Mouse (Mus musculus) embryonic facial prominence, embryonic 15.5 days (tissue): ENCODE data around the gene Them7. TPM values are rescaled to one million over a fixed set of nuclear protein-coding genes. Genes with fewer than 3 reads are reported as not detected.
A peak's percentile ranks its signal among the peaks of the same experiment; 100 is the strongest.

Experiments
- ATAC-seq: fragments of 200-750 bp; cut with Nextera tagmentation; 2 replicates; pipeline ENCODE4 v1.8.0; 2017; ENCODE audit warnings: low read depth, moderate TSS enrichment; ENCODE audit not compliant: insufficient number of reproducible peaks, low FRiP score, low TSS enrichment
- H3K27ac ChIP-seq: fragments of 300-500 bp; sonication (generic); replicated peaks from 2 replicates; pipeline ENCODE4 v1.5.1; 2015; ENCODE audit warnings: mild to moderate bottlenecking, inconsistent platforms
- H3K27me3 ChIP-seq: fragments of 300-500 bp; sonication (generic); 2 replicates; pipeline ENCODE4 v1.6.1; 2015; ENCODE audit warnings: inconsistent platforms
- H3K36me3 ChIP-seq: fragments of 300-500 bp; sonication (generic); 2 replicates; pipeline ENCODE4 v1.6.1; 2015; ENCODE audit warnings: mild to moderate bottlenecking, inconsistent platforms
- H3K4me1 ChIP-seq: fragments of 300-500 bp; sonication (generic); 2 replicates; pipeline ENCODE4 v1.6.1; 2015; ENCODE audit warnings: inconsistent platforms
- H3K4me2 ChIP-seq: fragments of 300-500 bp; sonication (generic); replicated peaks from 2 replicates; pipeline ENCODE4 v1.6.1; 2015; ENCODE audit warnings: mild to moderate bottlenecking, inconsistent platforms
- H3K4me3 ChIP-seq: fragments of 300-500 bp; sonication (generic); replicated peaks from 2 replicates; pipeline ENCODE4 v1.5.1; 2015; ENCODE audit warnings: mild to moderate bottlenecking, inconsistent platforms
- H3K9ac ChIP-seq: fragments of 300-500 bp; sonication (generic); 2 replicates; pipeline ENCODE4 v1.6.1; 2015; ENCODE audit warnings: inconsistent platforms
- H3K9me3 ChIP-seq: fragments of 300-500 bp; sonication (generic); replicated peaks from 2 replicates; pipeline ENCODE4 v1.6.1; 2016; ENCODE audit warnings: inconsistent platforms
- WGBS: fragments of 180-500 bp; shearing (Covaris S2); methylation state at CpG from one replicate; pipeline ENCODE4 v1.1.7; 2015; 5-methylcytosine and 5-hydroxymethylcytosine counted together
- polyA plus RNA-seq: library from polyadenylated mRNA; unstranded; fragments of >200 nt; fragmentation: Nextera tagmentation; extraction: Ambion mirVana; gene quantifications from 2 replicates; pipeline ENCODE4 v1.2.1, GENCODE M21; 2015

Gene Them7
- polyA plus RNA-seq, 1 experiment from 2014 or later = 0.48 TPM

DNA sequence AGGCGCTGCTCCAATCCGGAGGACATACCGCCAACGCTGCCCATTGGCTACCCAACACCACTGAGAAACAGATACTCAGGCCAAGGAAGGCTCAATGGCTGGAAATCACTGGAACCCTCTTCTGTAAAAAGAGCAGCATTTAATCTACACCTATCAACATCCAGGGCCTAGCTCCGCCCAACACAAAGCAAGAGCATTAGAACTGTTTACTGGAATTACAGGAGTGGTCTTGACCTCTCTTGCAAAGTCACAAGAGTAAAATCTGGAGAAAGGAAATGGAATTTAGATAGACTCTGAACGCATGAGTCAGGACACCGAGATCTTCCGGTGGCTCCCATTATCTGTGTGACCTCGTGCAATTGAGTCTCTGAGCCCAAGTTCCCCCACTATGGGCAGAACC, 171.9 kb downstream of the Them7 start:
- Histone ChIP-seq H3K27me3 (no peaks in the 10 kb centered on the region), H3K27ac (no peak overlapping the region), H3K9ac (no peak overlapping the region), H3K36me3 (peaks cover 39% of the 10 kb centered on the region), H3K4me2 (no peak overlapping the region), H3K4me3 (no peak overlapping the region), H3K9me3 (no peaks in the 10 kb centered on the region), H3K4me1 (peaks cover 32% of the 10 kb centered on the region)
- ATAC-seq = no peak
- WGBS = 91% methylated on average over 9 of the region's 9 CpGs

DNA sequence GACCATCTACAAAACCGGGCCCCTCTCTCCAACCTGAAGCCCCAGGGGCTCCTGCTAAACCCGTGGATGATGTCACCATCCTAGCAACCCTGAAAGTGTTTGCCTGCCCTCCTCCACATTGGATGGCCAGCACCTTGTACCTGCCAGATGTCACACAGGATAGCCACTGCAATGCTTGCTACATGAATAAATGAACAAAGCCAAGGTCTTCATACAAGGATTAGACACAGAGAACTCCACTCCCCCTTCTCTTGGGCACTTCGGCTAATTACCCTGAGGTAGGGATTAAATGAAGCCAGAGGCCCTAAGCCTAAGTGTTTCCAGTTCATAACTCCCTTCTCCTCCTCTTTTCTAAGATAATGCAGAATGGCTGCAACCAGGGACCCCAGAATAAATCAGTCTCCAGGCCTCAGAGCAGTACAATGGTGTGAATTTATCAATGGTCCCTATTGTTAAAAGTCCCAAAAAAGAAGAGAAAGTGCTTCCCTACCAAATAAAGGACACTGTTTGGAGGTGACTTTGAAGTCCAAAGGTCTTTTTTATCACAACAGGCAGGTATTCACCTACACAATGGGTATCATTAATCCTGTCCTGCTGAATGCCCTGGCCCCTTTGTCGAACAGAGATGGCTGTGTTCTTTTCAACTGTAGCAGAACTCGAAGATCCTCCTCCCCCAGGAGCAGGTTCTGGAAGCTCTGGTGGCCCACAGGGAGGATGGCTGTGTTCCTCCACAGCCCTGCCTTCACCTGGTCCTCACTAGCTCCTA, 173.5 kb downstream of the Them7 start:
- H3K4me1 ChIP-seq = peaks cover 32% of the 10 kb centered on the region
- 0 out of 2 replicates have a peak overlapping the region, but pooled peaks have one; percentile 97 for H3K27ac ChIP-seq
- H3K36me3 ChIP-seq = peaks cover 25% of the 10 kb centered on the region
- H3K9me3 ChIP-seq = no peaks in the 10 kb centered on the region
- no peaks in the 10 kb centered on the region for H3K27me3 ChIP-seq
- H3K4me3 ChIP-seq = peak overlapping the region; percentile 75
- ATAC-seq = no peak
- 18% methylated on average over 5 of the region's 5 CpGs for WGBS
- H3K4me2 ChIP-seq = peak overlapping the region; percentile 58
- H3K9ac ChIP-seq = peak overlapping the region; percentile 88; the same call in 1 of the 2 replicates

GRCm38 (mm10) chr2:105398636-105399084, 174.5 kb downstream of the Them7 start:
- H3K36me3 ChIP-seq = peaks cover 15% of the 10 kb centered on the region

DNA sequence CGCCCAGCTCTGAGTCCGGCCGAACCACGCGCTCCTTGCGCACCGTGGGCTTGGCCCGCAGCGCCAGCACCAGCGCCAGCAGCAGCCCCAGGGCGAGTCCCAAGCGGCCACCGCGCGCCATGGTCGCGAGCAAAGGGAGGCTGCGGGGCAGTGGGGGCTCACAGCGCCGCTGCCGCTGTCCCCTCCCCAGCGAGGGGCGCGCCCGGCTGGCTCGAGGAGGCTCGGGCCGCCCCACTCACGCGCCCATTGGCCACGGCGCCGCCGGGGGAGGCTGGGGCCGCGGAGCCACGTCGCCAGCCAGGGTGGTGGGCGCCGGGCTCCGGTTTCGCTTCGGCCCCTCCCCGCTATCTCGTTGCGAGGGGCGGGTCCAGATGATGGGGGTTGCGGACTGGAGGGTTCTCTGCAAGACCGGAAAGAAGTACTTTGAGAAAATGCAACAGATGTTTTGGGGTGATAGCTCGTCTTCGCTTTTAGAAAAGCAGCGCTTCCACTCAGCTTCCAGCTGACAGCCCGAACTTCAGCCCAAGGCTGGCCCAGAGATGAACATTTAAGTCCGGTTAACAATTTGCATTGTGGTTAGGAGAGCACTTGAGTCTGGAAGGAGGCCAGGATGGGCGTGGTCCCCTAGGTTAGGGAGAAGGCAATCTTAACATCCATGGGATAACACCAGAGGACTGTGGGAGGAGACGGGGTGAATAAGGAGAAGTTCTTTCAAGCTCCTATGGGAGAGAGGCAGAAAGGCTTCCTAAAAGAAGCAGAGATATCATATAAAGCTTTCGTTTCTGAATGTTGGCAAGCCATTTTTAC, 175.2 kb downstream of the Them7 start, which contains the start of gene Rcn1:
Gene Rcn1, minus strand, starts transcription at position 235 of the 807 bp plus-strand sequence.
- H3K4me1 ChIP-seq = peaks cover 32% of the 10 kb centered on the region
- ATAC-seq = peak; percentile 96
- peak within 1 kb of the TSS; percentile 75 for H3K4me3 ChIP-seq
- H3K36me3 ChIP-seq = peaks cover 9% of the 10 kb centered on the region
- peak within 1 kb of the TSS; percentile 58 for H3K4me2 ChIP-seq
- peak within 1 kb of the TSS; percentile 88 for H3K9ac ChIP-seq
- H3K27ac ChIP-seq = peak within 1 kb of the TSS; percentile 97
- no peaks in the 10 kb centered on the region for H3K27me3 ChIP-seq
- WGBS = under 1% methylated on average over 56 of the region's 57 CpGs
- H3K9me3 ChIP-seq = no peaks in the 10 kb centered on the region

More at GRCm38 (mm10) chr2:105398636-105399084, 174.5 kb downstream of the Them7 start:
- H3K9me3 ChIP-seq = no peaks in the 10 kb centered on the region
- peaks cover 32% of the 10 kb centered on the region for H3K4me1 ChIP-seq
- no peaks in the 10 kb centered on the region for H3K27me3 ChIP-seq
- H3K27ac ChIP-seq = peak overlapping the region; percentile 97
- H3K4me2 ChIP-seq = peak overlapping the region; percentile 58
- peak; percentile 61 for ATAC-seq
- peak overlapping the region; percentile 75 for H3K4me3 ChIP-seq
- 0% methylated on average over 31 of the region's 31 CpGs for WGBS
- peak overlapping the region; percentile 88 for H3K9ac ChIP-seq

DNA sequence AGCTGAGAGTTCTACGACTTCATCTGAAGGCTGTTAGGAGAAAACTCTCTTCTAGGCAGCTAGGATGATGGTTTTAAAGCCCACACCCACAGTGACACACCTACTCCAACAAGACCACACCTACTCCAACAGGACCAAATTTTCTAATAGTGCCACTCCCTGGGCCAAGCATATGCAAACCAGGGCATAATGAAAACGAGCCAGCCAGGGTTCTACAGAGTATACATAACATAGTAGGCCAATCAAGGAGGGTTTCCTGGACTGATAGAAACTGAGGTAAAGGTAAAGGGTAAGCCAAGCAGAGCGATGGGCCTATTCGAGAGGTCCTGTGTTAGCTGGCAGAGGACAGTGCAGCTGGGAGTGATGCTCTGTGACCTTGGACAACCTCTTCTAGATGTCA, 176.4 kb downstream of the Them7 start:
- Histone ChIP-seq H3K4me3 (no peak overlapping the region), H3K36me3 (no peaks in the 10 kb centered on the region), H3K9ac (no peak overlapping the region), H3K4me2 (no peak overlapping the region), H3K9me3 (no peaks in the 10 kb centered on the region), H3K4me1 (peaks cover 28% of the 10 kb centered on the region), H3K27me3 (no peaks in the 10 kb centered on the region), H3K27ac (no peak overlapping the region)
- no peak for ATAC-seq
- 88% methylated on average over 4 of the region's 4 CpGs for WGBS

DNA sequence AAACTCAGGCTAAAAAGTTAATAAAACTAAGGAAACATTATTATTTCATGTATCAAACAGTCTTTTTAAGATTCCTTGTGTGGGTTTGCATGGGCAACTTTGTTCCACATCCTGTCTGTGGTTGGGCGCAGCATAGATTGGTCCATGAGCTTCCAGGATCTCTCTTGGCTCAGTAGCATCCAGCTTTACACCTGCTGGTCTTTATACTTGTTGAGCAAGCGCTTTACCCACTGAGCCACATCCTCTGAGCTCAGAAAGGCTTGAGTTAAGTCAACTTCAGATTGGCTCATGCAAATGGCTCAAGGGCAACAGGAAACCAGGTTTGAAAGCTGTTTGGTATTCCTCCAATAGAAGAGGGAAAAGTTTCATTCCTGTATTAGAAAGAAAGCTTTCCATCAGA, 178.1 kb downstream of the Them7 start:
- ATAC-seq = no peak
- WGBS = 88% methylated on average over 2 of the region's 2 CpGs
- Histone ChIP-seq H3K27me3 (no peaks in the 10 kb centered on the region), H3K4me3 (no peak overlapping the region), H3K27ac (no peak overlapping the region), H3K4me2 (no peak overlapping the region), H3K9ac (no peak overlapping the region), H3K36me3 (no peaks in the 10 kb centered on the region), H3K9me3 (no peaks in the 10 kb centered on the region), H3K4me1 (peaks cover 16% of the 10 kb centered on the region)

GRCm38 (mm10) chr2:105408511-105408910, 184.4 kb downstream of the Them7 start:
- H3K4me2 ChIP-seq = no peak overlapping the region
- no peak overlapping the region for H3K9ac ChIP-seq
- no peaks in the 10 kb centered on the region for H3K36me3 ChIP-seq
- H3K4me1 ChIP-seq = peaks cover 5% of the 10 kb centered on the region; the same call in 1 of the 2 replicates
- H3K9me3 ChIP-seq = no peaks in the 10 kb centered on the region
- H3K27me3 ChIP-seq = no peaks in the 10 kb centered on the region
- no peak overlapping the region for H3K4me3 ChIP-seq
- 57% methylated on average over 4 of the region's 4 CpGs for WGBS
- H3K27ac ChIP-seq = 0 out of 2 replicates have a peak overlapping the region, but pooled peaks have one; percentile 28
- peak; percentile 54; the same call in 1 of the 2 replicates for ATAC-seq

DNA sequence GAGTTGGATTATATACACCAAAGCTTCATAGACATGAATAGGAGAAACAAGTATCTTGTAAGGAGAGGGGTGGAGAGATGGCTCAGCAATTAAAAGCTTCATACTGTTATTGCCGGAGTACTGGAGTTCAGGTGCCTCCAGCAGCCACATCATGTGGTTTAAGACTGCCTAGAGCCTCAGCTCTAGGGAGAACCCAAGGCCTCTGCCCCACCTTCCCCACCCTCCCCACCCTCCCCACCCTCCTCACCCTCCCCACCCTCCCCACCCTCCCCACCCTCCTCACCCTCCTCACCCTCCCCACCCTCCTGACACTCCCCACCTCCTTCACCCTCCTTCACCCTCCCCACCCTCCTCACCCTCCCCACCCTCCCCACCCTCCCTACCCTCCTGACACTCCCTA, 185.1 kb downstream of the Them7 start:
- no peaks in the 10 kb centered on the region for H3K36me3 ChIP-seq
- no peaks in the 10 kb centered on the region for H3K9me3 ChIP-seq
- no peaks in the 10 kb centered on the region for H3K27me3 ChIP-seq
- no peak overlapping the region for H3K4me2 ChIP-seq
- peaks cover 5% of the 10 kb centered on the region; the same call in 1 of the 2 replicates for H3K4me1 ChIP-seq
- H3K27ac ChIP-seq = 0 out of 2 replicates have a peak overlapping the region, but pooled peaks have one; percentile 28
- WGBS = 90% methylated on average over 1 of the region's 1 CpGs
- no peak for ATAC-seq
- no peak overlapping the region for H3K4me3 ChIP-seq
- no peak overlapping the region for H3K9ac ChIP-seq

DNA sequence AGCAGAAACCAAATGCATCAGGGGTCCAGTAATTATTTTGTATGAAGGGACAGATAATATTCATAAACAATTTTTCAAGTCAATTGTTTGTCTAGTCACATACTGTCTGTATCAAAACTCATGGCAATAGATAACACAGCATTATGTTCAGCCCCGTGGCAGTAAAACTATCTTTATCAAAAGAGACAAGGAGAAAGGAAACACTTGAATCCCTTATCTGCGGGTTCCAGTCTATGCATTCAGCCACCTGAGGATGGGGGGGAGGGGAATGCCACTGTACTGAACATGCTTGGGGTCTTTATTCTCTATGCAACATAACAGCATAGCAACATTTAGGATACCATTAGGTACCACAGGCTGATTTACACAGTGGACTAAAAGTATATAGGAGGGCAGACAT, 190.2 kb downstream of the Them7 start:
- WGBS = 76% methylated on average over 2 of the region's 2 CpGs
- H3K9me3 ChIP-seq = no peaks in the 10 kb centered on the region
- ATAC-seq = no peak
- H3K4me1 ChIP-seq = peaks cover 17% of the 10 kb centered on the region; the same call in 1 of the 2 replicates
- H3K27me3 ChIP-seq = no peaks in the 10 kb centered on the region
- no peak overlapping the region for H3K4me3 ChIP-seq
- H3K27ac ChIP-seq = no peak overlapping the region
- H3K36me3 ChIP-seq = no peaks in the 10 kb centered on the region
- H3K4me2 ChIP-seq = no peak overlapping the region
- no peak overlapping the region for H3K9ac ChIP-seq

- no peak overlapping the region for H3K4me2 ChIP-seq
- 52% methylated on average over 7 of the region's 7 CpGs for WGBS
- no peaks in the 10 kb centered on the region for H3K9me3 ChIP-seq
- H3K27ac ChIP-seq = 0 out of 2 replicates have a peak overlapping the region, but pooled peaks have one; percentile 34
- no peak for ATAC-seq
- H3K9ac ChIP-seq = no peak overlapping the region
- H3K4me1 ChIP-seq = peaks cover 17% of the 10 kb centered on the region; the same call in 1 of the 2 replicates
- H3K27me3 ChIP-seq = no peaks in the 10 kb centered on the region
- no peak overlapping the region for H3K4me3 ChIP-seq
- no peaks in the 10 kb centered on the region for H3K36me3 ChIP-seq
Observed at GRCm38 (mm10) chr2:105416046-105416659, 192.0 kb downstream of the Them7 start.
